Mouse (Mus musculus) MEL (cell line): ENCODE data around the gene Vps26a.

Source experiments
- CHD1 ChIP-seq: IDR thresholded peaks from 2 replicates; pipeline ENCODE4 v1.6.1; 2012; ENCODE audit warnings: low read depth, mild to moderate bottlenecking, inconsistent platforms, low read length, improper control_type of control experiment
- CTCF ChIP-seq, 3 experiments: IDR thresholded peaks in 2 of 3; conservative IDR thresholded peaks in 1 of 3; 2 replicates each; pipeline ENCODE4 v1.5.1; 2011 to 2012; ENCODE audit warnings: low read length in 3 of 3, low read depth in 2 of 3, mild to moderate bottlenecking in 2 of 3, improper control_type of control experiment in 1 of 3, inconsistent platforms in 1 of 3, mixed read lengths in 1 of 3, moderate library complexity in 1 of 3; ENCODE audit not compliant: control insufficient read depth in 1 of 3, insufficient read depth in 1 of 3, poor library complexity in 1 of 3, severe bottlenecking in 1 of 3
- E2F4 ChIP-seq: IDR thresholded peaks from 2 replicates; pipeline ENCODE4 v1.6.1; 2011; ENCODE audit warnings: low read depth, low read length, improper control_type of control experiment, borderline replicate concordance
- ELF1 ChIP-seq: IDR thresholded peaks from 2 replicates; pipeline ENCODE4 v1.6.1; 2014; ENCODE audit warnings: low read depth, mild to moderate bottlenecking, inconsistent platforms, low read length, improper control_type of control experiment, moderate library complexity
- EP300 ChIP-seq, 2 experiments: IDR thresholded peaks; 2 replicates each; pipeline ENCODE4 v1.6.1; 2011; ENCODE audit warnings: improper control_type of control experiment in 2 of 2, low read length in 2 of 2, low read depth in 1 of 2, mild to moderate bottlenecking in 1 of 2
- HCFC1 ChIP-seq: IDR thresholded peaks from 2 replicates; pipeline ENCODE4 v1.6.1; 2012; ENCODE audit warnings: low read depth, mild to moderate bottlenecking, inconsistent platforms, low read length, improper control_type of control experiment, moderate library complexity
- POLR2A ChIP-seq, 2 experiments: IDR thresholded peaks; 2 replicates each; pipeline ENCODE4 v1.6.1; 2011 to 2012; ENCODE audit warnings: low read length in 2 of 2, mild to moderate bottlenecking in 2 of 2, control low read depth in 1 of 2, improper control_type of control experiment in 1 of 2, low read depth in 1 of 2, moderate library complexity in 1 of 2; ENCODE audit not compliant: control insufficient read depth in 1 of 2, insufficient read depth in 1 of 2, poor library complexity in 1 of 2
- POLR2AphosphoS2 ChIP-seq: IDR thresholded peaks from 2 replicates; pipeline ENCODE4 v1.6.1; 2011; ENCODE audit warnings: low read length, improper control_type of control experiment
- RAD21 ChIP-seq: IDR thresholded peaks from 2 replicates; pipeline ENCODE4 v1.6.1; 2011; ENCODE audit warnings: mild to moderate bottlenecking, low read depth, low read length, improper control_type of control experiment
- TBP ChIP-seq: IDR thresholded peaks from 2 replicates; pipeline ENCODE4 v1.8.0; 2011; ENCODE audit warnings: low read depth, low read length, improper control_type of control experiment
- ZMIZ1 ChIP-seq: IDR thresholded peaks from 2 replicates; pipeline ENCODE4 v1.6.1; 2012; ENCODE audit warnings: low read depth, mild to moderate bottlenecking, inconsistent platforms, low read length, improper control_type of control experiment, moderate library complexity

DNA sequence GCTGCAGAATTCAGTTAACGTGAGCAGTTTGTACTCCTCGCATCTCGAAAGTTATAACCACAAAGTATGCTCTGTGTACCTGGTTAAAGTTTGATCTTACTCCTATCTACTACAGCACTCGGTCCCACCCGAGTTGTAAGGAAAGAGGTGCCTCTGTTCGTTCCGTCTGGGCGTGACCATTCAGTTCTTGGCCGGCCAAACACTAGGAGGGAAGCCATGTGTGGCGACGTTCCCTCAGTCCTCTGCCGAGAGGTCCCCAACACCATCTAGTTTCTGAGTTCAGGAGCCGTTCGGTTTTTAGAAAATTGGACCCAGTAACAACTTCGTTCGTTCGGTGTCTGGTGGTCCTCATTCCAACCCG, 36.3 kb downstream of the Vps26a start:
- TF ChIP-seq RAD21, result no peak
- no peak; the same call in 1 of the 2 replicates for TF ChIP-seq POLR2AphosphoS2
- TF ChIP-seq E2F4, result no peak
- peak; percentile 13 to 49; a peak in 3 of 4 replicates for TF ChIP-seq POLR2A (IDR thresholded peaks at IDR 0.05; ENCODE audit: control insufficient read depth in 1 of 2, insufficient read depth in 1 of 2, low read depth in 1 of 2, low read length in 2 of 2, poor library complexity in 1 of 2)
- TF ChIP-seq TBP, result no peak
- no peak for TF ChIP-seq CTCF (IDR thresholded peaks at IDR 0.05 in 2 of 3, conservative IDR thresholded peaks at IDR 0.05 in 1 of 3; ENCODE audit: control insufficient read depth in 1 of 3, insufficient read depth in 1 of 3, low read depth in 2 of 3, low read length in 3 of 3, poor library complexity in 1 of 3, severe bottlenecking in 1 of 3)
- no peak; the same call in 1 of the 2 replicates for TF ChIP-seq ZMIZ1
- no peak for TF ChIP-seq EP300 (IDR thresholded peaks at IDR 0.05; ENCODE audit: low read depth in 1 of 2, low read length in 2 of 2)
- no peak for TF ChIP-seq ELF1
- no peak for TF ChIP-seq HCFC1
- TF ChIP-seq CHD1, result no peak
